Mouse (Mus musculus): Measurements from ENCODE around the gene Ccdc32. TPM values are rescaled to one million over a fixed set of nuclear protein-coding genes. Genes with fewer than 3 reads are reported as not detected.

The Ccdc32 gene
- polyA plus RNA-seq (2017; shearing (Covaris generic)), result 27.6 TPM

DNA sequence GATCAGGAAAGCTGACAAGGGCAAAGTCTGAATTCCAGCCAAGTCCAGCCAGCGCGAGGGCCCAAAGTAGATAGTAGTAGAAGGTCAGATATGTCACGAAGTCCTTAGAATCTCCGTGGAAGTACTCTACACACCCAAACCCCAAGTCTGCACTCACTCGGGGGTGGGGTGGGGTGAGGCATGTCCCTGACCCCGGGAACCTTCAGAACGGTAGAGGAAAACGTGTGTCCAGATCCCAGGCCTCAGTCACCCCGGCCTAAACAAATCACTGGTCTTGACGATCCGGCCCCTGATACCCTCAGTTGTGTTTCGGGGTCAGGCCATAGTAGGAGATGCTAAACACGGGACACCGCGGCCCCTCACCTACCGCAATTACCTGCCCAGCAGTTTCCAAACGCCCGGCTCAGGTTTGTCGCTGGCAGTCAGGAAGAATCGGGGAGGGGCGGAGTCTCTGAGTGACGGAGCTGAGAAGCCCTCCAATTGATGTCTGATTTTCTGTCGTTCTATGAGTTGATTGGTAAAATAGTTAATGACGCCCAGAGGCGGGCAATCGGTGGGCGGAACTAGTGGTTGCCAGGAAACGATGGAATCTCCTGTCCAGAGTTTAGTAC, at the start of gene Ccdc32:
Ccdc32 (minus strand) TSS at position 453 of the 611 bp plus-strand sequence.

DNA sequence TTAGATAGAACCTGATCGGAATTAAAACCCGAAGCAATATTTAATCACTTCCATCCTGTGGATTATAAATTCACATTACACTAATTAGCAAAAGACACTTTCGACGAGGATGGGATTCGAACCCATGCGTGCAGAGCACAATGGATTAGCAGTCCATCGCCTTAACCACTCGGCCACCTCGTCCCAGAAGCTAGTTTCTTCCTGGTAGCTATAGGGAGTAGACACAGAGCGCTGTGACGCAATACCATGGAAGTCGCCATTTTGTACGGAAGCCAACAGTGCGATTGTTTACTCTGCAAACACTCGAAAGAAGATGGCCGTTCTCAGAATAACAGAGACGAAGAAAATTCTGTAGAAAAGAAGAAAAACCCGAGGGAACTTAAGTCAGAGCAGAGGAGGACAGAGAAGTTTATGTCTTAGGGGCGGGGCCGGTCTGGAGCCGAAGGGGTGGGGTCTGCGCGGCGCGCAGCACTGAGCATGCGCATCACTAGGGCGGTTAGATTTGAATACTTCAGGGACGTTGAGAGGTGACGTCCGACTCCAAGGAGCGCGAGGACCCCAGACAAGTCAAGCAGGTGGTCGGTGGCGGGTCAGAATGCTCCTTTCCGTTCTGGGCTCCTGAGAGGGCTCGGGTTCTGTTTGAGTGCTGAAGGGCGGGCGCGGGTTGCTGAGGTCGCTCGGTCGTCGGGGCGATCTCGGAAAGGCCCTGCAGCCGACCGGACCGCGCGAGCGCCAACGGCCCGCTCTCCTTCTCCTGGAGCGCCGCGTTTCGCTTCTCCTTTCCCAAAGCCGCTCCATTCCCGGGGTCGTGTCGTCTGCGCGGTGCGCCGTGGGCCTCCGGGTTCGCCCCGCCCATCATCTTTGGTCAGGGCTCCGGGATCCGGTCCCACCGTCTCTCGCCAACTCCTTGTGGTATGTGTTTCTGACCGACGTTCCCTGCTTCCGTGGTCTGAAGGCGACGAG, 17.7 kb upstream of the Ccdc32 start, which contains the start of gene Knl1:
Knl1 (plus strand) TSS at position 471 of the 963 bp plus-strand sequence.

GRCm38 (mm10) chr2:119034656-119035396, 5.6 kb upstream of the Ccdc32 start, which contains the start of gene Rpusd2:
TSS of gene Rpusd2 (plus strand) at chr2:119034790.

Other genes with a start within 250 kb of the Ccdc32 start
- not detected for gene Disp2, start 249.7 kb downstream of the Ccdc32 start, polyA plus RNA-seq (2017; shearing (Covaris generic))
- 13.1 TPM for gene Knstrn, start 215.4 kb downstream of the Ccdc32 start, polyA plus RNA-seq (2017; shearing (Covaris generic))
- 65.9 TPM for gene Ivd, start 167.4 kb downstream of the Ccdc32 start, polyA plus RNA-seq (2017; shearing (Covaris generic))
- 1.7 TPM for gene Bahd1, start 129.0 kb downstream of the Ccdc32 start, polyA plus RNA-seq (2017; shearing (Covaris generic))
- 4.4 TPM for gene Chst14, start 102.9 kb downstream of the Ccdc32 start, polyA plus RNA-seq (2017; shearing (Covaris generic))
- gene Rpusd2, start 5.4 kb upstream of the Ccdc32 start, polyA plus RNA-seq (2017; shearing (Covaris generic)), result 2.4 TPM
- 4.8 TPM for gene Knl1, start 17.7 kb upstream of the Ccdc32 start, polyA plus RNA-seq (2017; shearing (Covaris generic))
- 10.9 TPM for gene Rad51, start 83.4 kb upstream of the Ccdc32 start, polyA plus RNA-seq (2017; shearing (Covaris generic))
- gene Rmdn3, start 127.6 kb upstream of the Ccdc32 start, polyA plus RNA-seq (2017; shearing (Covaris generic)), result 26.0 TPM
- not detected for gene Gchfr, start 138.4 kb upstream of the Ccdc32 start, polyA plus RNA-seq (2017; shearing (Covaris generic))
- gene Gm14137, start 145.1 kb upstream of the Ccdc32 start, polyA plus RNA-seq (2017; shearing (Covaris generic)), result 0.73 TPM
- 58.9 TPM for gene Zfyve19, start 179.2 kb upstream of the Ccdc32 start, polyA plus RNA-seq (2017; shearing (Covaris generic))
- 14.4 TPM for gene Dnajc17, start 179.4 kb upstream of the Ccdc32 start, polyA plus RNA-seq (2017; shearing (Covaris generic))
- gene Ppp1r14d, start 200.5 kb upstream of the Ccdc32 start, polyA plus RNA-seq (2017; shearing (Covaris generic)), result not detected
- not detected for gene Spint1, start 208.0 kb upstream of the Ccdc32 start, polyA plus RNA-seq (2017; shearing (Covaris generic))
- 0.27 TPM for gene Rhov, start 241.9 kb upstream of the Ccdc32 start, polyA plus RNA-seq (2017; shearing (Covaris generic))